In genomic region chr1:171077192-171077591, GRCm38 (mm10) we compare ENCODE assay signal across 3 mouse cellular contexts. TPM values are rescaled to one million over a fixed set of nuclear protein-coding genes. Genes with fewer than 3 reads are reported as not detected.
"Had no signal": no experiment of that assay in that cellular context is flagged by ENCODE, and none has a peak within 500 bp of the region (broad histone marks: within the 10 kb centered on the region; RNA-seq: fewer than 3 reads in every experiment).

No protein-coding gene starts in this region.

RNA-seq across cellular contexts. Expression of gene Fcgr4, which starts 58.5 kb away (rescaled TPM):
- polyA plus RNA-seq: limb, embryonic 10.5 days; midbrain, embryonic 10.5 days; midbrain, embryonic 13.5 days had no signal
